Mouse (Mus musculus): ENCODE data around the gene Rps15. TPM values are rescaled to one million over a fixed set of nuclear protein-coding genes. Genes with fewer than 3 reads are reported as not detected.

Rps15 gene
- total RNA-seq, 2 experiments from 2014 or later, result 703 to 778 TPM

DNA sequence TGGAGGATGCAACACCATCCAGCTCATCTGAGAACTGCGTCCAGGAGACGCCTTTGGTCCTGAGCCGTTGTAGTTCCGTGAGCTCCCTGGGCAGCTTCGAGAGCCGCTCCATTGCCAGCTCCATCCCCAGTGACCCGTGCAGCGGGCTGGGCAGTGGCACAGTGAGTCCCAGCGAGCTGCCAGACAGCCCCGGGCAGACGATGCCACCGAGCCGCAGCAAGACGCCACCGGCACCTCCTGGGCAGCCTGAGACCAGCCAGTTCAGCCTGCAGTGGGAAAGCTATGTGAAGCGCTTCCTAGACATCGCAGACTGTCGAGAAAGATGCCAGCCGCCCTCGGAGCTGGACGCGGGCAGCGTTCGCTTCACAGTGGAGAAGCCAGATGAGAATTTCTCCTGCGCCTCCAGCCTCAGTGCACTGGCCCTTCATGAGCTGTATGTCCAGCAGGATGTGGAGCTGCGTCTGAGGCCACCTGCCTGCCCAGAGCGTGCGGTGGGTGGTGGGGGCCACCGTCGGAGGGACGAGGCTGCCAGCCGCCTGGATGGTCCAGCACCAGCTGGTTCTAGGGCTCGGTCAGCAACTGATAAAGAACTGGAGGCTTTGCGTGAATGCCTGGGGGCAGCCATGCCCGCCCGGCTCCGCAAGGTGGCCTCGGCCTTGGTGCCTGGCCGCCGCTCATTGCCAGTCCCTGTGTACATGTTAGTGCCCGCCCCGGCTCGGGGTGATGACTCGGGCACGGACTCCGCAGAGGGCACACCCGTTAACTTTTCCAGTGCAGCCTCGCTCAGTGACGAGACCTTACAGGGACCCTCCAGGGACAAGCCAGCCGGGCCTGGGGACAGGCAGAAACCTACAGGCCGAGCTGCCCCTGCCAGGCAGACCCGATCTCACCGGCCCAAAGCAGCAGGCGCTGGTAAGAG is 20.6 kb downstream of the Rps15 start:
- no peak for DNase-seq (ENCODE audit: low spot score)

DNA sequence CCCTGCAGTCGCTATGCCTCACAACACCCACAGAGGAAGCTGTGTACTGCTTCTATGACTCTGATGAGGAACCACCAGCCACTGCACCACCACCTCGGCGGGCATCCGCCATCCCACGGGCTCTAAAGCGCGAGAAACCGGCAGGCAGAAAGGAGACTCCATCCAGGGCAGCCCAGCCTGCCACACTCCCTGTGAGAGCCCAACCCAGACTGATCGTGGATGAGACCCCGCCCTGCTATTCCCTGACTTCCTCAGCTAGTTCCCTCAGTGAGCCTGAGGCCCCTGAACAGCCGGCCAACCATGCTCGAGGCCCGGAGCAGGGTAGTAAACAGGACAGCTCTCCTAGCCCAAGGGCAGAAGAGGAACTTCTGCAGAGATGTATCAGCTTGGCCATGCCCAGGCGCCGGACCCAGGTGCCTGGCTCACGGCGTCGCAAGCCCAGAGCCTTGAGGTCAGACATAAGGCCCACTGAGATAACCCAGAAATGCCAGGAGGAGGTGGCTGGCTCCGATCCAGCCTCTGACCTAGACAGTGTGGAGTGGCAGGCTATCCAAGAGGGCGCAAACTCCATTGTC is 21.5 kb downstream of the Rps15 start:
- DNase-seq (ENCODE audit: low spot score), result no peak

DNA sequence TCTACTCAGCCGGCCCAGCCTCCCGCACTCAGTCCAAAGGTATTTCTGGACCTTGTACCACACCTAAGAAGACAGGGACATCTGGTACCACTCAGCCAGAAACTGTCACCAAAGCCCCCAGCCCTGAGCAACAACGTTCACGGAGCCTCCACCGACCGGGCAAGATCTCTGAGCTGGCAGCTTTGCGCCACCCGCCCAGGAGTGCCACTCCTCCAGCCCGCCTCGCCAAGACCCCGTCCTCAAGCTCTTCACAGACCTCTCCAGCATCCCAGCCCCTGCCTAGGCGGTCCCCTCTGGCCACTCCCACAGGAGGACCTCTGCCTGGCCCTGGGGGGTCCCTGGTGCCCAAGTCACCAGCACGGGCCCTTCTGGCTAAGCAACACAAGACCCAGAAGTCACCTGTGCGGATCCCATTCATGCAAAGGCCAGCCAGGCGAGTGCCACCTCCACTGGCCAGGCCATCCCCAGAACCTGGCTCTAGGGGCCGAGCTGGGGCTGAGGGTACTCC is 22.3 kb downstream of the Rps15 start:
- DNase-seq (ENCODE audit: low spot score), result no peak

DNA sequence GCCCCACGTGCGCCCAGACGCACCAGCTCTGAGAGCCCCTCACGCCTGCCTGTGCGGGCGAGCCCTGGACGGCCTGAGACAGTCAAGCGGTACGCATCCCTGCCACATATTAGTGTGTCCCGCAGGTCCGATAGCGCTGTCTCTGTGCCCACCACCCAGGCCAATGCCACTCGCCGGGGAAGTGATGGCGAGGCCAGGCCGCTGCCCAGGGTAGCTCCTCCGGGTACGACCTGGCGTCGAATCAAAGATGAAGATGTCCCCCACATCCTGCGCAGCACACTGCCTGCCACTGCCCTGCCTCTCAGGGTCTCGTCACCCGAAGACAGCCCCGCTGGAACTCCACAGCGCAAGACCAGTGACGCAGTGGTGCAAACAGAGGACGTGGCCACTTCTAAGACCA is 23.1 kb downstream of the Rps15 start:
- no peak for DNase-seq (ENCODE audit: low spot score)

DNA sequence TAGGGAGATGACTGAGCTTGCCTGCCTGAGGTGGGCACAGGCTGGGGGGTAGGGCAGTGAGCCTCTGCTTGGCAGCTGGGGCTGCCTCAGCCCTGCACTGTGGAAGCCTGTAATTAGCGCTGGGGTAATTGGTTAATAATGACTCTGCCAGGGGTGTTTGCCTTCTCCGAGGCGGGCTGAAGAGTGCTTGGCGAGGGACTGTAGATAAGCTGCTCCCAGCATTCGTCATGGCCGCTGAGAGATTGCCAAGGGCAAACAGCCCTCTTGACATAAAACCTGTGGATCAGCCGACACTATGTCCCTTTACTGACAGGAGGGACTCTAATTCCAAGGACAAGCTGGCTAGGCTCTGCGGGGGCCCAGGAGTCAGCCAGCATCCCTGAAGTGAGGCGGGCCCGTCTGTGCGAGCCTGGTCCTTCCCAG is 24.1 kb downstream of the Rps15 start:
- no peak for DNase-seq (ENCODE audit: low spot score)

DNA sequence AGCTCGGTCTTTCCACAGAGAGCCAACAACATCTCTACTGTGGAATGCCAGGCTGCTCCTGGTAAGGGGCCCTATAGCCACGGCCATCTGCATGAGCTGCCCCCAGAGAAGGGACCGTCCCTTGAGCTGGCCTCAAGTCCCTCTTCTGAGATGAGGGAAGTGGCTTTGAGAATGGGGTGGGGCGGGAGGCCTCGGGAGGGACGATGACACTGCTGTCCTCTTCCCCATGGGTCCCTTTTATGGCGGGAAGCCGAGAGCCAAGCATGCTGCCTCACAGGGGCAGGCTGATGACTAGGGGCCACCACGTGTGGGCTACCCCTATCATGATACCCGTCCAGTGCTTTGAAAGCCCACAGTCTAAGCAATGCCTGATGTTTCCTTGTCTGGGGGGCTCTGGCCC is 24.8 kb downstream of the Rps15 start:
- DNase-seq (ENCODE audit: low spot score), result no peak

DNA sequence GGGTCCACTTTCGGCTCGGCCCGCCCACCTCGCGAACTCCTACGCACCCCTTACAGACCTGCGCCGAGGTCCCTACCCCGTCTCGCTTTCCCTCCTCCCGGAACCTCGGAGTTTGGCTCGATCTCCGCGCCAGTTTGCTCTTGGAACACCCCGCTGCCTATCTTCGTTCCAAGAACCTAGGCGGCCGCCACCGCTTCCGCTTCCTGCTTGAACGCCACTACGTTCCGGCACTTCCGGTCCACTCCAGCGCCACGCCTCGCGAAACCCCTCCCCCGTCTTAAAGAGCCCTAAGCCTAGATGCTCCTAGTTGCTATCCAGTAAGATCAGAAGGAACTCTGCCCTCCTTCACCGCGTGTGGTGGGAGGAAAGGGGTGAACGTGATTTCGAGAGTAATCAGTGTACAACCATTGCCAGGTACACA is 28.1 kb downstream of the Rps15 start, which contains the start of gene 2310011J03Rik:
Gene 2310011J03Rik, minus strand, starts transcription at position 198 of the 421 bp plus-strand sequence.
- DNase-seq (ENCODE audit: low spot score), result peak; percentile 94

DNA sequence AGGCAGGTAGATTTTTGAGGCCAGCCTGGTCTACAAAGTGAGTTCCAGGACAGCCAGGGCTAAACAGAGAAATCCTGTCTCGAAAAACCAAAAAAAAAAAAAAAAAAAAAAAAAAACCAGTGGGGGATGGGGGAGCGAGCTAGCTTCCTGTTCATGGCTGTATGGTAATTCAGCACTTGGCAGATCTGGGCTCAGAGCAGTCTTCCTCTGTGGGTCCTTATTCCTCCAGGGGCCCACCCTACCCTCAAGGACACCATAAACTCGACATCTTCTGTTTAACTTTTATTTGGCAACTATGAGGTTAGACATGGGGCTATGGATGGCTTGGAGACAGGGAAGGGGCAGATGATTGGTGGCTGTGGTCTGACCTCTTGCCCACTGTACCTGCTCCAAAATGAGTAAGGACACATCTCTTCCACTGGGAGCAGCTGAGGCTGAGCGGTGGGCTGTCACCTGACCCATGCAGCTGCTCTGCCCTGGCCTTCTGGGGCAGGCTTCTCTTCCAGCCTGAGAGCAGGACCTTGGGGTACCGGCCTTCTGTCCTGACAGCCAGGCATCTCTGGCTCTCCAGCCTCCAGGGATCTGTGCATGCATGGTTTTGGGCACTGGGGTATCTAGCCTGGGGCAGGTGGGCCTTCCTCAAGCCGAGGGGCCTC is 28.9 kb downstream of the Rps15 start:
- DNase-seq (ENCODE audit: low spot score), result no peak

DNA sequence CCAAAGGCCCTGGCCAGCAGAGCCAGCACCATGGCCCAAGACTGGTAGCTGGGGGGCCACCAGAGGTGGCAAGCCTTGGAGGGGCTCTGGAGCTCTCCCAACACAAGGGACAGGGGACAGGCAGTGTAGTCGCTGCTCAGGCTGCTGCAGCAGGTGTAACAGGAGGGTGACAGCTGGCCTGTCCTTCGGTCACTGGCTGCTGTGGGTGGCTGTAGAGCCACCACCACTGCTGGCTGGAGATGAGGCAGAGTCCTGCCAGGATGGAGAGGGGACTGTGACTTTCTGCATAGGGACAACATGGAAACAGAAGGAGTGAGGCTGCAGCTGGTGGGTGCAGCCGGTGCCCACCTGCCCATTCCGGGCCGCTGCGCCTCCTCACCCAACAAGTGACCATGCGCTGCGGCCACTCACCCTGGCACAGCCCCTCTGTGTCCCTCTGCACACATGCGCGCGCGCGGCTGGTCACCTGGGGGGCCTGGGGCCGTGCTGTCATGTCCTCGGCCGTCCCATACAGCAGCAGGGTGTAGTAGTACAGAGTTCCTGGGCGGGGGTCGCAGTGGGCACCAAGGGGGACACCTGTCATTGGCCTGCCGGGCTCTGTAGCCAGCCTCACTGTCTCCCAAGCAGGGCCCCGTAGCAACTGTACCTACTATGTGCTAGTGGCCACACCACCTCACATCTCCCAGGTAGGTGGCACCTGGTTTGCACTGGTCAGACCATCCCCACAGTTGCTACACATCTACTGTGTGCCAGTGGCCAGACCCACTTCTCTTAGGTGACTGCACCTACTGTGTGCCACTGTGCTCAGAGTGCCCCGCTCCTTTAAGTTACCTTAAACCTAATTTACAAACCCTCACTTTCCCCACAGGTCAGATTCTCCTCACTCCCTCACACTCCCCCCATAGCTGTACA is 29.7 kb downstream of the Rps15 start:
- no peak for DNase-seq (ENCODE audit: low spot score)

DNA sequence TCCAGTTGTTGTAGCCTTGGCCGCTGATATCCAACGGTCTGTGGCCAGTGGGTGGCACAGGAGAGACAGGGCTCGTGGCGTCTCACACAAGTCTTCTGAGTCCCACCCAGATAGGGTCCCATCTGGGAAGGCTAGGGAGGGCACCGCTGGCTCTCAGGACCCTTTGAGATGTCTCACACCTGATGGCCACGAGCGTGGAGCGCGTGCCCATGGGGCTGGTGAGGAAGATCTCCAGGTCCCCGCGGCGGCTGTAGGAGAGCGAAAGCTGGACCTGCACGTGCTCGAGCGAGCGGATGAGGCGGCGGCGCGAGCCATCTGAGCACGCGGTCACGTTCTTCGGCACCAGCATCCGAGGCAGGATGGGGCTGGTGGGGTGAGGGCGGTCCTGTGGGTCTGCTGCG is 30.6 kb downstream of the Rps15 start:
- no peak for DNase-seq (ENCODE audit: low spot score)

DNA sequence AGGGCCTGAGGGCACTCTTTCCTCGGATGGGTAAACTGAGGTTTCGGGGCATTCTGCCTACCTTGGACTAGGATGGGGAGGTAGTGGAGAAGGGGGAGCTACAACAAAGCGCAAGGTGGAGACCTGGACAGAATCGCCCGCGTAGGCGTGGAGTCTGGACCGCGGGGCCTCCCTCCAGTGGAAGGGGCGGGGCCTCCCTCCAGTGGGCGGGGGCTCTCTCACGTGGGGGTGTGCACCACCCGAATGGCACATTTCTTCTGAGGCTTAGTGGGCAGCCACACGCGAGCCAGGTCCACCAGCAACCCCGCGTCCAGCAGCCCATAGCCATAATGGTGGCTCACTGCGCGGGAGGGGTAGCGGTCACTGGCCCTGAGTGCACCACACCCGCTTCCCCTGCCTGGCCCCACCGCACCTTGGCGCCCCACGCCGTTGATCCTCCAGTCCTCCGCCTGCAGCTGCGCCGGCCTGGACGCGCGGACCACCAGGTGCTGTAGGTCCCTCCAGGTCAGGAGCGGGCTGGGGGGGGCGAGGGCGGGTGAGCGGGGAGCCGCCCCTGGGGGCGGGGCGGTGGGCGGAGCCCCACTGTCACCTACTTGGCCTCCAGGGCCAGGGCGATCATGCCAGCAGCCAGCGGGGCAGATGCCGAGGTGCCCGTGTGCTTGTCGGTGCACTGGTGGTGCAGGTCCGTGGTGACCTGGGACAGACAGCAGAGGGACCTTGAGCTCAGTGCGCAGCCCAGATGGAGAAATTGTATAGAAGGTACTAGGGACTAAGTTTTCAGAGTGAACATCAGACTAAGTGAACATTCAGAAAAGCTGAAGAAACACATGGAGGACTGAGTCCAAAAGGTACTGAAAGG is 31.2 kb downstream of the Rps15 start:
- peak; percentile 72 for DNase-seq (ENCODE audit: low spot score)

DNA sequence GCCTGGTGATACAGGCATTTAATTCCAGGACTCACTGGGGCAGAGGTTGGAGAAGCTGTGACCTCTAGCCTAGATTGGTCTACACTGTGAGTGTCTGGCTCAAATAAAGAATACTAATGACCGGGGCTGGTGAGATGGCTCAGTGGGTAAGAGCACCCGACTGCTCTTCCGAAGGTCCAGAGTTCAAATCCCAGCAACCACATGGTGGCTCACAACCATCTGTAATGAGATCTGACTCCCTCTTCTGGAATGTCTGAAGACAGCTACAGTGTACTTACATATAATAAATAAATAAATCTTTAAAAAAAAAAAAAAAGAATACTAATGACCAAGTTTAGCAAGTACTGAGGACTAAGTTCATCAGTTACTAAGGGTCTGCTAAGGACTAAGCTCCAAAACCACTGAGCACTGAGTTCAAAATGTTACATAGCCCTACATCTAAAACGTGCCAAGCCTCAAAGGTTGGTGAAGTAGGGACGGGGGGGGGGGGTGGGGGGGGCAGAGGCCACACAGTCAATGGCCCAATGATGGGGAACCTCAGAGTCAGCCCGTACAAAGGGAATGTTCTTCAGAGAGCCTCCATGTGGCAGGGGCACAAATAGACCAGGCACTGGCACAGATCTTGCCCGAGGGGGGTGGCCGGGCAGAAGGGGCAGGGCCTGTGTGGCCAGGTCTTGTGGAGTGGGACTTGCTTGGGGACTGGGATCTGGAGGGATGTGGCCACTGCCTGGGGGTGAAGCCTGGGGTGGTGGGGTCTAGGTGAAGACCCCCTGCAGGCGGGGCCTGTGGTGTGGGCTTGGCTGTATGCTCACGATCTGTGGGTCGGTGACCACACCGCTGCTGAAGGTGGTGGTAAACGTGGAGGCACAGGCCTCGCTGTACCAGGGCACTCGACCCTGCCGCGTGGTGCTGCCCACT is 32.1 kb downstream of the Rps15 start:
- no peak for DNase-seq (ENCODE audit: low spot score)

DNA sequence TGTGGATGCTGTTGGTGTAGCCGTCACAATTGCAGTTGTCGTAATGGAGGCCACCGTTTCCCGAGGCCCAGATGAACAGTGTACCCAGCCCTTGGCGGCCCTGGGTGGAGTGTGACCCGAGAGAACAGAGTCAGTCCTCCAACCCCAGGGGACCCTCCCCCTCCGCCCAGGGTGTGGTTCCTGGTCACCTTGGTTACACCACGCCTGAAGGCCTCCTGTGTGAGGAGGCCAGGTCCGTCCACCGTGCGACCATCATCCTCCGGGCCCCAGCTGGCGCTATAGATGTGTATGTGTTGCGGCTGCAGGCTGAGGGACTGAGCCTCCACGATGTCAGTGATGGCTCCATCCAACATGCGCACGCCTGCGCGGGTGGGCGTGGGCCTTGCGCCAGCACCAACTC is 32.8 kb downstream of the Rps15 start:
- no peak for DNase-seq (ENCODE audit: low spot score)

DNA sequence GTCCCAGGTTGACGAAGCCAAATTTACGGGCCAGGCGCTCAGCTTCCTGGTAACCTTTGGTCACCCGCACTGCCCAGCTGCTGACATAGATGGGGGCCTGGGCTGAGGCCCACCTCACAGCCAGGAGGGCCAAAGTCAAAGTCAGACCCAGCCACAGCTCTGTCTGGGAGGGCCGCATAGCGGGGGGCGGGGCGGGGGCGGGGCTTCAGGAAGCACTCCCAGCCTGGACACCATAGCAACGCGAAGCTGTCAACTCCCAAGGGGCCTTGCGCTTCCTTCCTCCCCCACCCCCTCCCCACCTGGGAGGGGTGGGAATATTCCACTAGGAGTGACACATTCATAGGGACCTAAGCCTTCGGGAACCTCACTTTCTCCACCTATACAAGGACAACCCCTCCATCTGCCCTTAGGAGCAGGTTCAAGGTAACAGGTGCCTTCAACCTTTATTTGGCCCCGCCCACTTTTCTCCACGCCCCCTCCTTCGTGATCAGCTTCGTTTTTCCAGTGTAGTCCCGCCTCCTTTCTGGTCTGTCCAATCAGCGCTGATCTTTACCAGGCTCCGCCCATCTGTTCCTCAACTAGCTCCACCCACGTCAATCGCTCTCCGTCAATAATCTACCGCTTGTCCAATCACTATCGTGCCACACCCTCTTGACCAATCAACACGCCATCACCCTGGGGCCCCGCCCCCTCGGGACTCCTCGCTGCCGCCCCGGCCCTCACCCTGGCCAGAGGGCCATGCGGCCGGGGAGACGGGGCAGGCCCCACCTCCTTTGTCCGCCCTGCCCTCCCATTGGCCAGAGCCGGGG is 37.2 kb downstream of the Rps15 start, which contains the start of the genes Pcsk4 and Reep6:
Gene Pcsk4, minus strand, starts transcription at position 226 of the 809 bp plus-strand sequence.
Gene Reep6, plus strand, starts transcription at position 681 of the 809 bp plus-strand sequence.
- peak; percentile 97 for DNase-seq (ENCODE audit: low spot score)

DNA sequence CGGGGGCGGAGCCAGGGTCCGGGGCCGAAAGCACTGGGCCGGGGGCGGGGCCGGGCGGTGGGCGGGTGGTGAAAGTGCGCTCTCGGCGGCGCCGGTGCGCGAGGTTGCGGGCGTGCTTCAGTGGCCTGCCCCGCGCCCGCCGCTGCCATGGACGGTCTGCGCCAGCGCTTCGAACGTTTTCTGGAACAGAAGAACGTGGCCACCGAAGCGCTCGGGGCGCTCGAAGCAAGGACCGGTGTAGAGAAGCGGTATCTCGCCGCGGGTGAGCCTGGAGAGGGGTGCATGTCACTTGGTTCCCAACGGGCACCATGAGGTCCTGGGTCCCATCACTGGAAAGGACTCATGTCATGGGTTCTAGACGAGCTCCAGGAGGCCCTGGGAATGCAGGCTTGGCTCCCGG is 37.8 kb downstream of the Rps15 start:
- no peak for DNase-seq (ENCODE audit: low spot score)

DNA sequence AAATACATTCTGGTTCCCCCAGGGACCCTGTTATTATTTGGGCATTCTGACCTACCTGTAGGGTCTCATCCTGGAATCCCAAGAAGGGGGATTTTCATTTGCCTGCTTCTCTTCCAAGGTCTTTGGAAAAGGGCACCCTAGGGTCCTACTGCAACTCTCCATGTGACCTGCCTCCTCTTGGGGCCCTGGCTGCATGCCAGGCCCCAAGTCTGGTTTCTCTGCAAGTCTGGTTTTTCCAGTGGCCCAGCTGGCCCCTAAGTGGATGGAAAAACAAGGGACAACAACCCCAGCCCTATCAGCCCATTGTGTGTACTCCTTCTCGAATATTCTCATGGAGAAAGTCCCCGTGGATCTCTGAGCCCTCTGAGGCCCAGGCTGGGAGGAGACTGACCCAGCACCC is 38.6 kb downstream of the Rps15 start:
- no peak for DNase-seq (ENCODE audit: low spot score)

DNA sequence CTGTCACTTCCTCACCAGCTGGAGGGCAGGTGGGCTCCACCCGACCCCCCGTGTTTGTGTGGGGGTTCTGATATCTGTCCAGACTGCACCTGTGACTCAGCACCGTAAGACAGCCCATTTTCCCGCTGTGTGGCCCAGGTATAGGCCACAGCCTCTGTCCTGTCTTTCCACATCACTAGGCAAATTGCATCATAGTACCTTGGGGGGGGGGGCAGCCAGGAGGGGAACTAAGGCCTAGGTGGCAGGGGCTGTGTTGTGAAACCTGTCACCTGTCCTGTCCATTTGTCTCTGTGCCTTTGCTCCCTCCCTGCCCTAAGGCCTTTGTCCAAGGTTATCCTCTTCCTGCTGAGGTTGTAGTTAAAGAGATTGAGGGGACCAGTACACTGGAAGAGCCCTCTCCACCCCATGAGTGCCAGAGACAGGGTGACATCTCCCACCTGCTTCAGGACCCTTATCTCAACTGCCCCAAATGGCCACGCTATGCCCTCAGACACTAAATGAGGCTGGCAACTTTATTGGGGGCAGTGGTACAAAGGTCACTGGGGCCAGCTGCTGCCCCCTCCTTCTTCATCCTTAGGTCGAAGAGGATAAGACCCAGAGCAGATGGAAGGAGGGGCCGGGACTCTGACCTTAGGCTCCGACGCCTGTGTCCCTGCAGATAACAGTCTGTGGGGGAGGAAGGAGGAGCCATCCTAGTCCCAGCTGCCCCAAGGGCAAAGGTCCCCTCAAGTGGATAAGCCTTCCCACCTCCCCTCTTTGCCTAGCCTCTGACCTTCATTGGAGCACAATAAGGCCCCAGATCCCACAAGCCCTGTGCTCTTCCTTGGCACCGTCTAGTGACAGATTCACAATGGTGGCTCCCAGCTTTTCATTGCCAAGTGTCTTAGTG is 39.6 kb downstream of the Rps15 start:
- no peak for DNase-seq (ENCODE audit: low spot score)

All from gastrocnemius, adult 18-20 months (tissue).